Mouse (Mus musculus): ENCODE measurements around the gene Slc33a1.

Gene Slc33a1

DNA sequence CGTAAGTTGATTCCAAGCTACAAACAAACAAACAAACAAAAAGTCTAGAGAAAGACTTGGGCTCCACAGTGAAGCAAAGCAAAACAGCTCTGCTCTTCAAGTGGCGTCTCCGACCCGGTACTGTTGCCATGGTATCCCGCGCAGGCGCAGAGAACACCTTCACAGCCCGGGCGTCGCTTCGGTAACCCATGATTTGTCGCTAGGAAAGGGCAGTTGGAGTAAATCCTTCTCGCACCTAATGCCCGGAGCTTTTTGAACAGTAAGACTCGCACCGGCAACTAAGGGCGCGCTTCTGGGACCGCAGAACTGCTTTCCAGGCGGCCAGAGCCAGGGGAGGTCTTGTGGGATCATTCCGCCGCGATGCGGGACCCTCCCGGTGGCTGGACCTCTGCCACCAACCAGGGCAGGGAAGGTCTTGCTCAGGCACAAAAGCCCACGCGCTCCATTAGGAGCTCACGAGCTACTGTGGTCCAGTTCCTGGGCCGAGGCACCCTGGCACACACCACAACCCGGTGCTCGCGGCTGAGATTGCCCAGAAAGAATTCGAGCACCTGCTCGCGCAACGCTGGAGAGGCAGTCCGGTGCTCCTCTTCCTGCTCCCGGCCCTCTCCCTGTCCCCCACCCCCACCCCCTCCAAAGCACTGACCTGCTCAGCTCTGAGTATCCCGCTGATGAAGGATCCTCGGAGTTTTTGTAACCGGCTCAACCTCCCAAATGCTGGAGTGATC, 65.8 kb downstream of the Slc33a1 start:
- in situ Hi-C loops (cut with MboI, MseI), result no loop called here

DNA sequence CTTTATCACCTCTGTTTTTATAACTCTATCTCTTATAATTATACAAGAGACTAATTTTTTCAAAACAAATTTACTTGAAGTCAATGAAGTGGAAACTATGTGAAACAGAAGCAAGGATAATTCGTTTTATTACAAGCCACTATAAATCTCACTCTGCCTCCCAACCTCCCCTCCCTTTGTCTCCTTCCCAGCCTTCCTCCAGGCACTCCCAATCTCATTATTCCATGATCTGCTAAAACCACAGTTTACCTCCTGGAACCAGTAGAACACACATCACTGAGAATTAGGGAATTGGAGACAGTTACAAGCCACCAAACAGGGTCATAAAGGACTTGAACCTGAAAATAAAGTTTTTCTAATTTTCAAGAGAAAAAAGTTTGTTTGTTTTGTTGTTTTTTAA, 67.4 kb downstream of the Slc33a1 start:
- in situ Hi-C loops (cut with MboI, MseI), result no loop called here

GRCm38 (mm10) chr3:63896303-63896702, 68.3 kb downstream of the Slc33a1 start:
- in situ Hi-C loops (cut with MboI, MseI), result no loop called here

GRCm38 (mm10) chr3:63895786-63896185, 68.8 kb downstream of the Slc33a1 start:
- in situ Hi-C loops (cut with MboI, MseI), result no loop called here

GRCm38 (mm10) chr3:63893677-63894076, 70.9 kb downstream of the Slc33a1 start:
- in situ Hi-C loops (cut with MboI, MseI), result no loop called here

DNA sequence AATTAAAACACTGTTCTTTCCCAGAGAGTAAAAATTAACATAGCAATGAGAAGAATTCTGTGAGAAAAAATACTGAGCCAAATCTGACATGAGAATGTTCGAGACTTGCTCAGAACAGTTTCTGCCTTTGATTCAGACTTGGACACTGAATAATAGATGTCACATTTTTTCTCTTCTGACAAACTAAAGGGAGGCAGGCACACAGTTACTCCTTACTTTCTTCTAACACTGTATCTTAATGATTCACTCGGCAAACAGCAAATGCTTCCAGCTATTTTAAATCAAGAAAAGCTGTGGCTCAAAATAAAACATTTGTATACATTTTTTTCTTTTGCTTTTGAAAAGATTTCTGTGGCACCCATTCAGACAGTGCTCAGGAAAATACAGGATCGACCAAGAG, 72.4 kb downstream of the Slc33a1 start:
- in situ Hi-C loops (cut with MboI, MseI), result no loop called here

All from T-helper 1 cell (primary cell).